27 mouse cellular contexts compared by ENCODE assay signal in genomic region chr3:132865596-132865995, GRCm38 (mm10).
DNase-seq lines count a peak whose midpoint lies in the region; ATAC-seq and TF ChIP-seq lines count a peak whose summit lies in the region.
"Had no signal": no experiment of that assay in that cellular context is flagged by ENCODE, and none has a peak within 500 bp of the region (broad histone marks: within the 10 kb centered on the region; RNA-seq: fewer than 3 reads in every experiment).

No protein-coding gene starts in this region.

- H3K4me3 ChIP-seq in CH12.LX (replicated peaks in 1 of 3; ENCODE audit: low read depth in 2 of 3, low read length in 2 of 3, poor library complexity in 1 of 3): no peak overlapping the region
- H3K4me3 ChIP-seq in kidney, embryonic 14.5 days (ENCODE audit: low read length): no peak overlapping the region
- H3K4me3 ChIP-seq: embryonic facial prominence, embryonic 15.5 days; forebrain, embryonic 12.5 days; hindbrain, embryonic 10.5 days; hindbrain, embryonic 15.5 days; limb, embryonic 12.5 days; midbrain, embryonic 13.5 days; stomach, embryonic 15.5 days had no signal

- no peak overlapping the region for H3K27ac ChIP-seq in CH12.LX (ENCODE audit: insufficient read depth, low read depth)
- peak overlapping the region; percentile 82; the same call in 1 of the 2 replicates for H3K27ac ChIP-seq in kidney, embryonic 14.5 days (ENCODE audit: low read depth, low read length)
- H3K27ac ChIP-seq: forebrain, embryonic 12.5 days; hindbrain, embryonic 10.5 days; hindbrain, embryonic 15.5 days; limb, embryonic 12.5 days; macrophage; midbrain, embryonic 13.5 days; stomach, embryonic 15.5 days had no signal

- intact Hi-C loops in left cerebral cortex, postnatal 14 days (cut with DNase I): no loop called here

- H3K36me3 ChIP-seq in CH12.LX (replicated peaks in 1 of 2; ENCODE audit: control insufficient read depth in 1 of 2, insufficient read depth in 1 of 2, low read length in 1 of 2): no peaks in the 10 kb centered on the region
- H3K36me3 ChIP-seq in kidney, embryonic 14.5 days (ENCODE audit: control insufficient read depth, insufficient read depth, low read length): no peaks in the 10 kb centered on the region
- H3K36me3 ChIP-seq: embryonic facial prominence, embryonic 15.5 days; forebrain, embryonic 12.5 days; hindbrain, embryonic 10.5 days; hindbrain, embryonic 15.5 days; limb, embryonic 12.5 days; midbrain, embryonic 13.5 days; stomach, embryonic 15.5 days had no signal

- dilution Hi-C loops in CH12.LX (cut with MboI; ENCODE audit: extremely low pct_ligation_motif_present, extremely low pct_unique_long_range_greater_than_20kb, low sequenced_read_pairs): no loop called here

- ATAC-seq in kidney, embryonic 14.5 days (ENCODE audit: low FRiP score, low TSS enrichment): peak; percentile 77
- no peak for ATAC-seq in CD4-positive, CD25-positive, alpha-beta regulatory T cell, adult 4 months
- ATAC-seq: forebrain, postnatal 0 days; inflammation-experienced regulatory T-cells, adult 6 months; lung, postnatal 0 days; midbrain, embryonic 13.5 days had no signal

- peaks cover 2% of the 10 kb centered on the region for H3K9me3 ChIP-seq in CH12.LX (replicated peaks; ENCODE audit: low read length)
- no peaks in the 10 kb centered on the region for H3K9me3 ChIP-seq in kidney, embryonic 14.5 days (ENCODE audit: control insufficient read depth, low read length)
- H3K9me3 ChIP-seq: embryonic facial prominence, embryonic 15.5 days; forebrain, embryonic 12.5 days; hindbrain, embryonic 10.5 days; hindbrain, embryonic 15.5 days; limb, embryonic 12.5 days; midbrain, embryonic 13.5 days; stomach, embryonic 15.5 days had no signal

- H3K4me1 ChIP-seq in CH12.LX (ENCODE audit: control insufficient read depth in 1 of 2, insufficient read depth in 2 of 2): peaks cover under 1 to 4% of the 10 kb centered on the region in 2 experiments; a peak in 3 of 4 replicates
- H3K4me1 ChIP-seq in kidney, embryonic 14.5 days (ENCODE audit: control insufficient read depth, insufficient read depth, low read length): no peaks in the 10 kb centered on the region
- H3K4me1 ChIP-seq: forebrain, embryonic 12.5 days; midbrain, embryonic 13.5 days; stomach, embryonic 15.5 days had no signal

- in situ Hi-C loops in CH12.LX (cut with MboI; ENCODE audit: low pct_ligation_motif_present, low pct_unique_long_range_greater_than_20kb, low sequenced_read_pairs): no loop called here

- TF ChIP-seq CTCF in CH12.LX (conservative IDR thresholded peaks at IDR 0.05 in 1 of 2, IDR thresholded peaks at IDR 0.05 in 1 of 2; ENCODE audit: low read depth in 2 of 2, low read length in 2 of 2): no peak

- no peak for TF ChIP-seq RAD21 in CH12.LX (IDR thresholded peaks at IDR 0.05; ENCODE audit: low read depth, low read length)

- WGBS in kidney, embryonic 14.5 days: 68% methylated on average over 4 of the region's 4 CpGs

- no peak overlapping the region for H3K4me2 ChIP-seq in CH12.LX (ENCODE audit: insufficient read depth, low read depth, poor library complexity, severe bottlenecking)
- H3K4me2 ChIP-seq in kidney, embryonic 14.5 days (replicated peaks; ENCODE audit: low read depth, low read length): no peak overlapping the region
- H3K4me2 ChIP-seq: embryonic facial prominence, embryonic 15.5 days; forebrain, embryonic 12.5 days; hindbrain, embryonic 15.5 days; limb, embryonic 12.5 days; midbrain, embryonic 13.5 days; stomach, embryonic 15.5 days had no signal

- no peak for TF ChIP-seq EP300 in CH12.LX (IDR thresholded peaks at IDR 0.05; ENCODE audit: low read length)

- H3K27me3 ChIP-seq in CH12.LX (replicated peaks): no peaks in the 10 kb centered on the region
- H3K27me3 ChIP-seq in kidney, embryonic 14.5 days (ENCODE audit: control insufficient read depth, insufficient read depth, low read length): no peaks in the 10 kb centered on the region
- H3K27me3 ChIP-seq: embryonic facial prominence, embryonic 15.5 days; forebrain, embryonic 12.5 days; hindbrain, embryonic 15.5 days; limb, embryonic 12.5 days; midbrain, embryonic 13.5 days; stomach, embryonic 15.5 days had no signal

- no peak for DNase-seq in CH12.LX (ENCODE audit: extremely low read depth)
- DNase-seq in kidney, adult 11 months: peak; percentile 43
- peak; percentile 67 for DNase-seq in kidney, postnatal 14 days
- no peak for DNase-seq in left cerebral cortex, postnatal 14 days (ENCODE audit: low spot score in 2 of 2)
- DNase-seq in thymus, adult 18-20 months: no peak
- DNase-seq in frontal cortex, postnatal 25 days (ENCODE audit: low spot score in 2 of 2): no peak
- DNase-seq: adrenal gland, postnatal 10 days; cerebellum, adult 8-10 months; cerebellum, postnatal 25 days; forebrain, postnatal 0 days; gastrocnemius, postnatal 14 days; heart, postnatal 14 days; layer of hippocampus, adult 9-11 months; lung, adult 18-20 months; thymus, postnatal 14 days had no signal

- H3K9ac ChIP-seq in CH12.LX (ENCODE audit: insufficient read depth, low read depth): no peak overlapping the region
- H3K9ac ChIP-seq in kidney, embryonic 14.5 days (ENCODE audit: low read depth, low read length): no peak overlapping the region
- H3K9ac ChIP-seq: embryonic facial prominence, embryonic 15.5 days; forebrain, embryonic 12.5 days; forebrain, postnatal 0 days; hindbrain, embryonic 15.5 days; limb, embryonic 12.5 days; midbrain, embryonic 13.5 days; stomach, embryonic 15.5 days had no signal

- TF ChIP-seq POLR2A in CH12.LX (IDR thresholded peaks at IDR 0.05; ENCODE audit: low read depth, low read length): no peak

- H3K79me2 ChIP-seq in CH12.LX (replicated peaks; ENCODE audit: control insufficient read depth, extremely low read depth, insufficient read depth, poor library complexity, severe bottlenecking): no peaks in the 10 kb centered on the region

TF ChIP-seq in CH12.LX, 34 proteins besides CTCF, POLR2A, EP300 and RAD21:
- TF ChIP-seq ETS1 (conservative IDR thresholded peaks at IDR 0.05; ENCODE audit: low read depth, low read length): no peak
- TF ChIP-seq MAX (IDR thresholded peaks at IDR 0.05; ENCODE audit: low read length): 0 out of 2 replicates have a peak, but pooled peaks have one; percentile 3

Comparison
In these comparisons a context has a peak if more than half of its experiments do, and no peak if none do; other contexts are left out.
1. DNase-seq: peak in kidney, adult 11 months (single experiment) and kidney, postnatal 14 days (single experiment); none in CH12.LX (single experiment), left cerebral cortex, postnatal 14 days (0 of 2), thymus, adult 18-20 months (0 of 2) and frontal cortex, postnatal 25 days (0 of 2).